Mouse (Mus musculus) fat pad, adult 2 months (tissue): Measurements from ENCODE around the gene Zcchc12.

ENCODE experiments used
- DNase-seq: peaks from one replicate; pipeline ENCODE4 v3.0.0-alpha.2; 2011; ENCODE audit warnings: low read depth, low spot score; ENCODE audit errors: extremely low read depth

Zcchc12 gene

DNA sequence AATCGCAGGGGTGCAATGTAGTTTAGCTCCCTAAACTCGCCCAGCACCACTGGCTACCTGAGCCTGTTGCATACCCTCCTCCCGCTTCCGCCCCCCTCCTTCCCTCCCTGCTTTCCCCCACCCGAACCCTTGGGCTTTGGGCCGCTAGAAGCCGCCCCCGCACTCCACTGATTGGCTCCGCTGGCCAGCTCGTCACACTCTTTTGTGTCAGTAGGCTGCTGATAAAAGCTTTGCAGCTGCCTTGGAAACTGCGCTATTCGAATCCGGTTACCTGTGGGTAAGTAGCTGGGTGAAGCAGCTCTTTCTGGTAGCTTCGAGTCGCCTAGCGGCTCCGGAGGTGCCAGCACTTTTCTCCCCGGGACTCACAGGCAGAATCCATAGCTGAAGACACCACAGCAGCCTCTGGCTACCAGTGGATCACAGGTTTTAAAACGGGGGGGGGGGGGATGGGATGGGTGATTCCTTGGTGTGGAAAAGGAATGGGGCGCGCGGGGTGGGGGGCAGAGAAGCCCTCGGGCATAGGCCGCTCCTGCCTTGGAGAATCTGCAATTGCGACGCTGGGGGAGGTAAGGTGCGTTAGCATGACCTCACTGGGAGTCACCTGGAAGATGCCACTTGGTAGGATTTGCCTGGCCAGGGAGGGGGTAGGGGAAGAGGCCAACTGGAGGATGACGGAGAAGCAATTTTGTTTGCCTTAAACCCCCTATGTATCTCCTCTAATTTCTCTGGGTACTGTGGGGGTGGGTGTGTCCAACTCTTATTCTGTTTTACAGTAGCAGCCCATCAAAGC is at the start of gene Zcchc12:
Zcchc12 (plus strand) TSS at position 169 of the 790 bp plus-strand sequence.
- DNase-seq: no peak

- DNase-seq: no peak
Observed at GRCm38 (mm10) chrX:36146746-36147145, 49.0 kb upstream of the Zcchc12 start.

DNA sequence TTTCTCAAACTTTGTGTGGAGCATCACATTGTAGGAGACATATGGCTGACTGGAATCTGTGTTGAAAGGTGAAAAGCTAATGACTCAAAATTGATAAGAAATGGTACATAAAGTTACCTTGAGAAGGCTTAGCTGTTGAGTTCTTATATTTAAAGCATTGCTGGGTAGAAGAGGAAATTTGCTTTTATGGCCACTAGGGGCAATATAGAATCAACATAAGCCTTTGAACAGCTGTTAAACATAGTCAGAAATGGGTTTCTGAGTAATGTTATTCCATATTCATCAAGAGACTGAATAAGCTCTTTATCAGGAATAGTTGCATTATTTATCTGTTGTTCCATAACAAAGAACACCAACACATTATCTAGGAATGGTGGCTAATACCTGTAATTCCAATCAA is 45.6 kb upstream of the Zcchc12 start:
- no peak for DNase-seq

DNA sequence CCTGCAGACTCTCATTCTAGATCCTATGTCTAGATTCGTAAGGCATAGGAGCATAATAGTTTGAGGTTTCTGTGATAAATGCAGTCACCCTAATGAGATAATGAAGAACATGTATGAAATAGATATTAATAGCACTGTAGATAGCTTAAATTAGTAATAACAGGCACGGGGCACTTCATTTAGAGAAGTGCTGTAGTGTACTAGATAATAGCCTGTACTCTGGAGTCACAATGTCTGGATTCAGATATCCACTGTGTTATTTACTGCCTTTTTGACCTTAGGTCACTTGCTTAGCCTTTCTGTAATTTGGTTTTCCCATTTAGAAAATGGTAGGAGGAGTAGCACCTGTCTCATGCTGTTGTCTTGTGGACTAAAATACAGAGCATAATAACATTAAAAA is 39.0 kb upstream of the Zcchc12 start:
- DNase-seq: no peak

DNA sequence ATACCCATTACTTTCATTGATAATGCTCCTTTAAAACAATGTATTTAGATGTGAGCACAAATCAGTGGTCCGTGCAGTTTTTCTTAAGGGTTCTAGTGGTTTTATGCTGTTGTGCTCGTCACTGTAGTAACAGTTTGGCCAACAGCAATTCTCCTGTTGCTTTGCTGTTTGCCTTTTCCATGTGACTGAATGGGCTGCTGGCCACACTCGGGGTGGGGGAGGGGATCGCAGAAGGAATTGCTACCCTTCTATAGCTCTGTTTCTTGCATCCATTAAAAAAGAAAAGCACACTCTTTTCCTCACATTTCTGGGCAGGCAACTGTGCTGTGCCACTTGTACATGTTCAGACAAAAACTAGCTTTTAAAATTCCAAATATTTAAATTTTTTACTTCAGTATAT is 34.1 kb upstream of the Zcchc12 start:
- DNase-seq: no peak

- DNase-seq: no peak
Observed at GRCm38 (mm10) chrX:36183625-36184024, 12.1 kb upstream of the Zcchc12 start.

- DNase-seq: no peak
Observed at GRCm38 (mm10) chrX:36186036-36186435, 9.7 kb upstream of the Zcchc12 start.

- no peak for DNase-seq
Observed at GRCm38 (mm10) chrX:36186443-36186842, 9.3 kb upstream of the Zcchc12 start.

GRCm38 (mm10) chrX:36193951-36194350 is 1.8 kb upstream of the Zcchc12 start:
- DNase-seq: no peak

- DNase-seq: no peak
Observed at GRCm38 (mm10) chrX:36209554-36209953, 13.8 kb downstream of the Zcchc12 start.

GRCm38 (mm10) chrX:36211216-36211615 is 15.5 kb downstream of the Zcchc12 start:
- no peak for DNase-seq

- no peak for DNase-seq
Observed at GRCm38 (mm10) chrX:36221366-36221765, 25.7 kb downstream of the Zcchc12 start.

DNA sequence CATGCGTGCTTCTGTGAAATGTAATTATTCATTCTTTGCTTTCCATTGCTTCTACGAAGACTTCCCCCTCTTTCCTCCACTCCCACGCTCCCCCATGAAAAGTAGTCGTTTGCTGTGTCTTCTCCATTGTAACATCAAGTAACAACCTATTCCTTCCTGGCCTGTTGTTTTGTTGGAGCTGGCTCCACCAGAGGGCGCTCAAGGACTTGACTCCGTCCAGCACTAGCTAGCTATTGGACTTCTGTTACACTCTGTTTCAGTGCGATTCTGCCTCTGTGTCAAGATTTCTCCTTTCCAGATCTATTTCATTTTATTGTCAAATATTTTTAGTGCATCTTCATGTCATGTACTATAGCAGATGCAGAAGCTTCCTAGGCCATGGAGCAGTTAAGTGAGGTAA is 30.1 kb downstream of the Zcchc12 start:
- DNase-seq: no peak

- no peak for DNase-seq
Observed at GRCm38 (mm10) chrX:36226577-36226976, 30.9 kb downstream of the Zcchc12 start.

- no peak for DNase-seq
Observed at GRCm38 (mm10) chrX:36228861-36229260, 33.2 kb downstream of the Zcchc12 start.

DNA sequence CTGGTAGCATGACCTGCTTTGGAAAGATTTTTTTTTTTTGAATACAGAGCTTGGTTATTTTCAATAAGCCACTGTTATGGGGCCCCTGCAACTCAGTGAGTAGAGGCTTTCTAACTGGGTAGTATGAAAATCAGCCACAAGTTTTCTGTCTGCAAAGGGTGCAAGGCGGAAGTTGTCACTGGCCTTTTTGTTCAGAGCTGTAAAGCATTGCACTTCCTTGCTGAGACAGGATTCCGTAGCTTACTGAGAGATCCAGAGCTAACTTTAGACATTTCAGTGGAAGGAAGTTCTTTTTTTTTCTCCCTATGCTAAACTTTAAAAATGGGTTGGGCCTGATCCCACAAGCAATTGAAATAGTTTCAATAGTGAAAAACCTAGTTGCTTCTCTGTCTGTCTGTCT is 33.6 kb downstream of the Zcchc12 start:
- DNase-seq: no peak

- DNase-seq: no peak
Observed at GRCm38 (mm10) chrX:36235652-36236051, 39.9 kb downstream of the Zcchc12 start.
